Mouse (Mus musculus) neural tube, embryonic 15.5 days (tissue): ENCODE data around the gene Agtr1a. TPM values are rescaled to one million over a fixed set of nuclear protein-coding genes. Genes with fewer than 3 reads are reported as not detected.

Experiments
- ATAC-seq: fragments of 200-750 bp; cut with Nextera tagmentation; 2 replicates; pipeline ENCODE4 v1.8.0; 2017; ENCODE audit warnings: mild to moderate bottlenecking, moderate TSS enrichment, moderate library complexity; ENCODE audit not compliant: low FRiP score
- H3K27ac ChIP-seq: fragments of 300-500 bp; sonication (generic); replicated peaks from 2 replicates; pipeline ENCODE4 v1.5.1; 2015; ENCODE audit warnings: mild to moderate bottlenecking, inconsistent platforms
- H3K27me3 ChIP-seq: fragments of 300-500 bp; sonication (generic); replicated peaks from 2 replicates; pipeline ENCODE4 v1.6.1; 2015; ENCODE audit warnings: inconsistent platforms
- H3K36me3 ChIP-seq: fragments of 300-500 bp; sonication (generic); 2 replicates; pipeline ENCODE4 v1.6.1; 2015; ENCODE audit warnings: inconsistent platforms
- H3K4me1 ChIP-seq: fragments of 300-500 bp; sonication (generic); 2 replicates; pipeline ENCODE4 v1.6.1; 2015; ENCODE audit warnings: inconsistent platforms
- H3K4me2 ChIP-seq: fragments of 300-500 bp; sonication (generic); 2 replicates; pipeline ENCODE4 v1.6.1; 2015; ENCODE audit warnings: inconsistent platforms, mild to moderate bottlenecking, moderate library complexity
- H3K4me3 ChIP-seq: fragments of 300-500 bp; sonication (generic); replicated peaks from 2 replicates; pipeline ENCODE4 v1.5.1; 2015; ENCODE audit warnings: mild to moderate bottlenecking, inconsistent platforms
- H3K9ac ChIP-seq: fragments of 300-500 bp; sonication (generic); replicated peaks from 2 replicates; pipeline ENCODE4 v1.6.1; 2015; ENCODE audit warnings: mild to moderate bottlenecking, inconsistent platforms
- H3K9me3 ChIP-seq: fragments of 300-500 bp; sonication (generic); replicated peaks from 2 replicates; pipeline ENCODE4 v1.6.1; 2016; ENCODE audit warnings: inconsistent platforms
- WGBS: fragments of 180-500 bp; shearing (Covaris S2); methylation state at CpG from one replicate; pipeline ENCODE4 v1.1.7; 2015; ENCODE audit warnings: mixed read lengths; 5-methylcytosine and 5-hydroxymethylcytosine counted together
- polyA plus RNA-seq: library from polyadenylated mRNA; unstranded; fragments of >200 nt; fragmentation: Nextera tagmentation; extraction: Ambion mirVana; gene quantifications from 2 replicates; pipeline ENCODE4 v1.2.1, GENCODE M21; 2015

Gene Agtr1a
- polyA plus RNA-seq, 1 experiment from 2014 or later, result 1.8 TPM

GRCm38 (mm10) chr13:30427008-30427407 is 90.8 kb downstream of the Agtr1a start:
- no peak for ATAC-seq
- 73% methylated on average over 4 of the region's 4 CpGs for WGBS
- no peak overlapping the region for H3K4me2 ChIP-seq
- H3K9me3 ChIP-seq, result no peaks in the 10 kb centered on the region
- H3K9ac ChIP-seq, result no peak overlapping the region
- no peaks in the 10 kb centered on the region for H3K4me1 ChIP-seq
- H3K4me3 ChIP-seq, result no peak overlapping the region
- H3K36me3 ChIP-seq, result no peaks in the 10 kb centered on the region
- H3K27ac ChIP-seq, result no peak overlapping the region
- no peaks in the 10 kb centered on the region for H3K27me3 ChIP-seq

- 79% methylated on average over 1 of the region's 1 CpGs for WGBS
- no peak overlapping the region for H3K4me3 ChIP-seq
- no peaks in the 10 kb centered on the region for H3K9me3 ChIP-seq
- ATAC-seq, result no peak
- H3K4me2 ChIP-seq, result no peak overlapping the region
- no peaks in the 10 kb centered on the region for H3K36me3 ChIP-seq
- H3K27ac ChIP-seq, result no peak overlapping the region
- no peak overlapping the region for H3K9ac ChIP-seq
- H3K4me1 ChIP-seq, result no peaks in the 10 kb centered on the region
- H3K27me3 ChIP-seq, result no peaks in the 10 kb centered on the region
Measured at GRCm38 (mm10) chr13:30427436-30427835, 91.2 kb downstream of the Agtr1a start.

Other genes with a start within 250 kb of the Agtr1a start
- gene Mboat1, start 200.0 kb upstream of the Agtr1a start, polyA plus RNA-seq, result 2.3 and 8.7 TPM in 2 replicates
- 300 and 323 TPM in 2 replicates for gene Uqcrfs1, start 208.9 kb downstream of the Agtr1a start, polyA plus RNA-seq